Mouse (Mus musculus) T-helper 17 cell (primary cell): Measurements from ENCODE around the gene Hspg2.
"Not testable (repeated sequence)": the region's sequence is repeated elsewhere in the genome, so short reads cannot be mapped to it uniquely, and the experiment has no call there.

Source experiments
- in situ Hi-C, 2 experiments: fragments of 300-600 bp; cut with MboI, MseI; formaldehyde crosslinking; loops; 1 replicate in 1 of 2; 2 replicates in 1 of 2; pipeline ENCODE4 v1.15.1; 2025; ENCODE audit warnings: high pct_unique_total_duplicates in 2 of 2

Hspg2 gene

DNA sequence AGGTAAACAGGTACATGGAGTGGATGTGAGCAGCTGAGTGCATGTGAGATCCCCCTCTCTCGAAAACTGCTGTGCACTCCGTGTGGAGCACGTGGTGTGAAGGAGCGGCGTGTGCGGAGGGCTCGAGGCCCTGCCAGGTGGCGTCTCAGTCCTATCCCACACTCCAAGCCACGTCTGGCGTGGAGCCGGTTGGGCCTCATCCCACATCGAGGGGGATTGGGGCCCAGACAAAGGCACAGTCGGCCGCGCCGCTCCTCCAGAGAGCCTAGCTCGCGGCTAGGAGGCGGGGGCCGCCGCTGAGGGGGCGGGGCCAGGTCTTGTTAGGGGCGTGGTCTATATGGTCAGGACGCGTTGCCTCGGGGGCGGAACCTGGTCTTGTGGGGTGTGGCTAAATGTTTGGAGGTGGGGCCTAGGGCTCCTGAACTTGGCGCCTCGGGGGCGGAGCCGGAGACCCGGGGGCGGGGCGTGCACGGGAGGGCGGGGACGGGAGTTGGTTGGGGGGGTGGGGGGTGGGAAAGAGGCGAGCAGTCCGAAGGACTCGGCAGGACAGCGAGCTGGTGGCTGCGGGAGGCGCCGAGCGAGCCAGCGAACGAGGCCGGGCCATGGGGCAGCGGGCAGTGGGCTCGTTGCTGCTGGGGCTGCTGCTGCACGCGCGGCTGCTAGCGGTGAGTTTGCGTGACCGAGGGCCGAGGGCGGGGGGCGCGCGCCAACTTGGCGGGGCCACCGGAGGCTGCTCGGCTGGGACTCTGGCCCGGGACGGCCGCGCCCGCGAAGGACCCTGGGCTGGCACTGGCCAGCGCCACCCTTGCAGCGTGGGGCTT lies at the start of gene Hspg2:
Hspg2 (plus strand) TSS at position 510 of the 821 bp plus-strand sequence.
- in situ Hi-C loops: no loop called here

DNA sequence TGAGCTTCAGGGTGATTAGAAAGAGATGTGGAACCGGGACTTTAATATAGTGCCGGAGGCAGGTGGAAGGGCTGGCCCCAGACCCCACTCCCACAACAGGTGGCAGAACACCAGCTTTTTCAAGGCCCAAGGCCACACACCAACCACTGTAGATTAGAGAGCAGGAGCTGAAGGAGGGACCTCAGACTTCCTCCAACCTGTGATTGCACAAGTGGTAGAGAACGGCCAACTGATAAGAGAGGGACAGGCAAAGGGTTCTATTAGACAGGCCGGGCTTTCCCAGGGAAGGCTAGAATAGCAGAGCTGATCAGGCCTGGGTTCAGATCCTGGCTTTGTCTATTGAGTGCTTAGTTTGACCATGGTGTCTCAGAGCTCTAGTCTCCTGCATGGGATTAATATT lies 38.1 kb upstream of the Hspg2 start, which contains the start of gene Cela3b:
Cela3b (minus strand) TSS at position 39 of the 400 bp plus-strand sequence.
- in situ Hi-C loops: no loop called here

DNA sequence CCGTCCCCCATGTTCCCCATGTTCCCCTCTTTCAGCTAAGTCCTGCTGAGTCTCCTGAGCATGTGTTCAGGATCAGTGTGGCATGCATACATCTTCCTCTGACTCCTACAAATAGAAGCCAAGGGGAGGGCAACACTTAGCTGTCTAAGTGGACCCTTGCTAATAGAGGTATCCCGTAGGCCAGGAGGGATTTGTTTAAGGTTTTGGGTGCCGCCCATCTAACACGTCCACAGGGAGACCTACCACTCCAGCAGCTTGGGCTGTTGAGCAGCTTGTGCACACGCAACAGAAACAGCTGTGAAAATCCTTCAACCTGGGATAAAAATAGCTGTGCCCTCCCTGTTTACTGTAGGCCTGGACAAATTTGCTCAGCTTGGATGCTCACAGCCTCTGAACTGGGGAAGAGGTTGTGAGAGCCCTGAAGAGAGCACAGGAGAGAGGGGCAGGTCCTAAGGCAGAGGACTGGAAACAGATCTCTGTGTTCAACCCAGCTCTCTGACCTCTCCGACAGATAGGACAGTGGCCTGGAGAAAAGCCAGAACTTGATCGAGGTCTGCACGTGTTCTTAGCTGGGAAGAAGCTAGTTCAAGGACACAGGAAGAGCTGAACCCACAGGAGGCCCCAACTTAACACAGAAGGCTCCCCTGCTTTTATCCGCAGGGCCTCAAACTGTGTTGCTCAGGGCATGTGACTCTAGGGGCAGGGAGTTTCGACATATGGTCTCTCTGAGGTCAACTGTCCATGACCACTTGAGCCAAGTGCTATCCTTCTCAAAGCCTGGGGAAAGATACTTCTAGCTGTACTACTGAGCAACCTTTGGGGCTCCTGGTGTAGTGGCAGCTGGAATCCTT lies 35.6 kb upstream of the Hspg2 start:
- in situ Hi-C loops: not testable (repeated sequence)

DNA sequence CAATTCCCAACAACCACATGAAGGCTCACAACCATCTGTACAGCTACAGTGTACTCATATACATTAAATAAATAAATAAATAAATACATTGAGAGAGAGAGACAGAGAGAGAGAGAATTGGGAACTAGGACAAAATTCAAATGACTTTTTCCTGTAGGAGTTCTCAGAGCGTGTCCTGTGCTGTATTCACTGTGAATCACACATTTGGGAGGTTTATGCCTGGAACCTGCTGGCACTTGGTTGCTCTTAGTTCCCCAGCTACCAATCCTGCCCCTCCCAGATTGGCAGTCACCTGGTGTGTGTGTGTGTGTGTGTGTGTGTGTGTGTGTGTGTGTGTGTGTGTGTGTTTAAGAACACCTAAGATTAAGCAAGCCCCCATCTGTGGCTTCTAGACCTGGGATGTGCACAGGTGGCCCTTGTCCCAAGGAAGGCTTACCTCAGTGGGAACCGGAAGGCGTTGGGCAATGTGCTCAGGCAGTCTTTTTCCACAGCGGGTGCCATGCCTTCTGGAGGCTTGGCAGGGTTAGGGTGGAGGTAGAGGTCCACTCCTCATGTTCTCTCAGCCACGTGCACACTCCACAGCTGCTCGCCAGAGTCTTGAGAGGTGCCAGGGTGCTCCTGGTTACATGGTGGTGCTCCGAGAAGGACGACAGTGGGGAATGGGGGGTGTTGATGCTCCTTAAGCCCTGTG lies 31.4 kb upstream of the Hspg2 start:
- in situ Hi-C loops: loop anchor here in 1 of 2 experiments (5.0 kb wide), 1 partner anchor 110 kb away; no protein-coding TSS in a partner anchor

DNA sequence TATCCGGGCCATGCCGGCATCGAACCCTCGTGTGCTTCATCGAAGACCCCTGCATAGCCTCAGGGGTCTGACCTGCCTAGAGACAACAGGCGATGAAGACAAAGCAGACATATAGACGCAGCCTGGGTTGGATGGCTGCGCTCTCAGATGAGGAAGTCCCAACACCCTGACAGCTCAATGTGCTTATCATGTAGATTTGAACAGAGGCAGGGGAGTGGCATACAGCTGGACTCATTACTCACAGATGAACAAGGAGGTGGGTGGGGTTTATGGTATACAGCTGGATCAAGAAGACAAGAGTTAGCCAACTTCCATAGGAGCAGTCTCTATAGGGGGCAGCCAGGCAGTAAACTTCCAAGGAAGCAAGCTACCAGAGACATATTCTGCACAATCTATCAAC lies 29.7 kb upstream of the Hspg2 start:
- in situ Hi-C loops: loop anchor here in 1 of 2 experiments (5.0 kb wide), 1 partner anchor 108 kb away; no protein-coding TSS in a partner anchor

DNA sequence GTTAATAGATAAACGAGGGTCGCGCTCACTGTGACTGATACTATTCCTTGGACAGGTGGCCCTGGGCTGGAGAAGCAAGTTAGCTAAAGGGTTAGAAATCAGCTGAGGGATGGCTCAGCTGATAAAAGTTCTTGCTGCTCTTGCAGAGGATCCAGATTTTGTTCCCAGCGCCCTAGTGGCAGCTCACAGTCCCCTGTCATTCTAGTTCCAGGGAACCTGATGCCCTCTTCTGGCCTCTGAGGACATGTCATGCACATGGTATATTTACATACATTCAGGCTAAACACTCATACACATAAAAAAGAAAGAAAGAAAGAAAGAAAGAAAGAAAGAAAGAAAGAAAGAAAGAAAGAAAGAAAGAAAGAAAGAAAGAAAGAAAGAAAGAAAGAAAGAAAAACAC lies 27.2 kb upstream of the Hspg2 start:
- in situ Hi-C loops: loop anchor here in 1 of 2 experiments (10.0 kb wide), 1 partner anchor 213 kb away; no protein-coding TSS in a partner anchor

DNA sequence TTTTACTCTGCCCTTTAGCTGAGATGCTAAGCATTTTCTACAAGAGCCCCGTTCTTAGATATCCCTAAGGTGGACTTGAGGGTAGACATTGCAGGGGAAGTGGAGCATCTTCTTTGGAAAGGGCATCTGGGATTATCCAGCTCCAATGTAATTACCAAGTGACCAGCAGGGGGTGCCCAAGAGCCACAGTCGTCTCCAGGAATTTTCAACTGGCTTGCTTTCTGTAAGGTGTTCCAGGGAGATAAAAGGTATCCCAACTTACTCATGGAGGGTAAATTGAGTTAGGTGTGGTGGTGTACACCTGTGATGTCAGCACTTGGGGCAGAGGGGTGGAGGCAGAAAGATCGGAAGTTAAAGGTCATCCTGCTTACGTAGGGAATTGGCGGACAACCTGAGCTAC lies 24.9 kb upstream of the Hspg2 start:
- in situ Hi-C loops: loop anchor here in 1 of 2 experiments (10.0 kb wide), 1 partner anchor 211 kb away; no protein-coding TSS in a partner anchor

DNA sequence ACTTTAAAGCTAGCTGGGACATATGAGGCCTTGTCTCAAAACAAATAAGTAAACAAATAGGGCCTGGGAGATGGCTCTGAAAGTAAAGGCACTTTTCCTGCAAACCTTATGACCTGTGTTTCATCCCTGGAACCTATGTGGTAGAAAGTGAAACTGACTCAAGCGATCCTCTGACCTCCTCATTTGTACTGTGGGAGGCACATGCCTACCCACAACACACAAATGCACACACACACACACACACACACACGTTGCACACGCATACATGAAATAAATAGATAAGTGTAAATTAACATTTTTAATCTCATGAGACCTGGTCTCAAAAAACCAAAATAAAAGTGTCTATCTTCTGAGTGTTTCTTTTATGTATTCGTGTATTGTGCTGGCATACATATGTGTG lies 22.7 kb upstream of the Hspg2 start:
- in situ Hi-C loops: loop anchor here in 1 of 2 experiments (10.0 kb wide), 1 partner anchor 209 kb away; no protein-coding TSS in a partner anchor

DNA sequence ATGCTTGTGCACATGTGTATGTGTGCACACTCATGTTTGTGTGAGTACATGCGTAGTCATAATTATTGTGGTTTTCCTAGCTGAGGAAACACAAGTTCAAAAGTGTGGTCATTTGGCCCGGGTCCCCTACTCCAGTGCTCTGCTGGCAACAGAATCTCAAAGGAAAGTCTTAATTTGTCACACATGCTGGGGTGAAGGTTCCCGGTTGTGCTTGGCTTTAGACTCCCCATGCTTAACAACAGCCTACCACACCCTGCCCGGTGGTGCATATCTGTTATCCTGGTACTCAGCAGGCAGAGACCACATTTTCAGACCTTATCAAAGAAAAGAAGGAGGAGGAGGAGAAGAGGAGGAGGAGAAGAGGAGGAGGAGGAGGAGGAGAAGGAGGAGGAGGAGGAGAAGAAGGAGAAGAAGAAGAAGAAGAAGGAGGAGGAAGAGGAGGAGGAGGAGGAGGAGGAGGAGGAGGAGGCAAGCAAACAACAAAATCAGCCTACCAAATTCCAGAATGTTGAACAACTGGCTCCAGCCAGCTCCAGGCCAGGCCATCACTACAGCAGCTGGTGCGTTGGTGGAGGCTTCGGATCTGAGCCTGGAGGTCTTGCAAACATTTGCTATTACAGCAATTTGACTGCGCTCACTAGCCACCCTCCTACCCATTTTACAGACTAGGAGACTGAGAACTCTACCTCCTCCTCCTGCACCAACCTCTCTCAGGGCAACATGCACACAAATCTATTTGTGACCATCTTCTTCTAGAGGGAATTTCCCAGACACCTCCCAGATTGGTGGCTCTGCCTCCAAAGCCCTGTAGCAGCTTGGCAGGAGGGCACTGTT lies 21.0 kb upstream of the Hspg2 start:
- in situ Hi-C loops: loop anchor here in 1 of 2 experiments (10.0 kb wide), 1 partner anchor 207 kb away; no protein-coding TSS in a partner anchor

DNA sequence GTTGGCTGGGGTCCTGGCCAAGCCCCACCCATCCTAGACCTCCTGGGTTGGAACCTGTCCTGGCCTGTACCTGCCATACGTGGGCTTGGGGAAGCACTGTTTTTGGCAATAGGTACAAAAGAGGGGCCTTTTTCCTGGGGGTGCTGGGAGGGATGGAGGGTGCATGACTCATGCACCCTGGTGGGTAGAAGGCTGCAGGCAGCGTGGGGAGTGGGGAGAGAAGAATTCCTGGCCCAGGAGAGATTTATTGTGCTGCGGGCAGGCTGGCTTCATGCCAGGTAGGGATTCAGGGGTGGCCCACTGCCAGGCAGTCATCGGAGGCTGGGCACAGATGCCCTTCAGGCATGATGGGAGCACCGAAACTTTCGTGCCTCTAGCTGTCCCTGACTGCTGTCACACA lies 20.4 kb upstream of the Hspg2 start:
- in situ Hi-C loops: loop anchor here in 1 of 2 experiments (10.0 kb wide), 1 partner anchor 207 kb away; no protein-coding TSS in a partner anchor

DNA sequence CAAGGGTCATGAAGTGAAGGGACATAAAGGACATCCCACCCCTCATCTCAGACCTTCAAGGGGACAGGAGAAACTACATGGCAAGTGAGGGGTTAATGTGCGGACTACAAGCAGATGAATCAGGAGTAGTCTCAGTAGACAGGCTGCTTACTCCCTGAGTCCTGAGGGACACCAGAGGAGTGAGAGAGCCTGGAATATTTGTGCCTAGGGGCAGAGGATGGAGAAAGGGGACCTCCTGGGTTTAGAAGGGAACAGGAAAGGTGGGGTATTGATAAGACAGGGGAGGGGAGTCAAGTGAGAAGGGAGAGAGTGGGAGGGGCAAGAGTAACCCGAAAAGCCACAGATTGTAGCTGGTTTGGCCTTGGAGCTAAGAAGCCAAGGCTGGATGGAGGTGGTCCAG lies 19.9 kb upstream of the Hspg2 start:
- in situ Hi-C loops: loop anchor here in 1 of 2 experiments (10.0 kb wide), 1 partner anchor 206 kb away; no protein-coding TSS in a partner anchor

DNA sequence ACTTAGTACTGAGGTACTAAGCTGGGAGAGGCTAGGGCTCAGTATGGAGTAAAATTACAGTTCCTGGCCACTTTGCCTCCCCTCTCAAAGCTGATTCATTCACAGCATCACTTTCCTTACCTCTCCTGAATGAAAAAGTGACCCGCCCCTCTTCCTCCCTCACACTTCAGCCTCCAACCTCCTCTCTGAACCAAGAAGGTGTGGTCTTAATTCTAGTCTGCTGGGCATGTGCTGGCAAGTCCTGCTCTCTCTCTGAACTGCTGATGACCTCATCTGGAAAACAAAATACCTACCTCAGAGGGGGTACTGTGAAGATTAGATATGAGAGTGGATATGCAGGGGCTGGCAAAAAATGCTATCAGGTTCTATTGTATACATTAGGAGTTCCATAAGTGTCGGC lies 19.4 kb upstream of the Hspg2 start:
- in situ Hi-C loops: loop anchor here in 1 of 2 experiments (10.0 kb wide), 1 partner anchor 206 kb away; no protein-coding TSS in a partner anchor

DNA sequence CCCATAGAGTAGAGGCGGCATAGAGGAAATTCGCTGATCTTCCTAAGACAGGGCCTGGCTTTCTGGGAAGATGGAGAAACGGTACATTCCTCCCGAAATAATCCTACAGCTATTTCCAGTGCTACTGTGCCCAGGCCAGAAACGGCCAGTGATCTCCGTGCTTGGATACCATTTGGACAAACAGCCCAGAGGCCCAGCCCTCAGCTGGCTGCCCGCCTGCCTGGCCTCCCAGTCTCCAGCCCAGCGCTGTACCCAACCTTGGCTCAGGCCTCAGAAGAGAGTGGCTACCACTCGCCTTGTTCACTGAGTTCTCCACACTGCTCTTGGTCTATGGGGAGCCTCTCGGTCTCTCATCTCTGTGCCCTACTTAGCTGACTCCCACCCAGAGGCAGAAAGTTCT lies 18.9 kb upstream of the Hspg2 start:
- in situ Hi-C loops: loop anchor here in 1 of 2 experiments (10.0 kb wide), 1 partner anchor 205 kb away; no protein-coding TSS in a partner anchor

DNA sequence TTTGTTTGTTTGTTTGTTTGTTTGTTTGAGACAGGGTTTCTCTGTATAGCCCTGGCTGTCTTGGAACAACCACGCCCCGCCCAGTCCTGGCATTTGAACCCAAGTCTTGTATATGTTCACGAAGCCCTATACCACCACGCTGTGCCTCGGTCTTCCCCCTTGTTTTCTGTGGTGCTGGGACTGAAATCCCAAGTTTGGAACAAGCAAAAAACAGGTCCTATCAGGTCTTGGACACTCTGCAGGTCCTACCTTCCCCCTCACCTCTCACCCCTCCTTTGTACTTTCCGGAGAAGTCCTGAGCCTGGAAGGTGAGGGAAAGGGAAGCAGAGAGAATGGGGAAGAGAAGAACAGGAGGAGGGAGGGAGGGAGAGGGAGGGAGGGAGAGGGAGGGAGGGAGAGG lies 16.4 kb upstream of the Hspg2 start:
- in situ Hi-C loops: no loop called here

DNA sequence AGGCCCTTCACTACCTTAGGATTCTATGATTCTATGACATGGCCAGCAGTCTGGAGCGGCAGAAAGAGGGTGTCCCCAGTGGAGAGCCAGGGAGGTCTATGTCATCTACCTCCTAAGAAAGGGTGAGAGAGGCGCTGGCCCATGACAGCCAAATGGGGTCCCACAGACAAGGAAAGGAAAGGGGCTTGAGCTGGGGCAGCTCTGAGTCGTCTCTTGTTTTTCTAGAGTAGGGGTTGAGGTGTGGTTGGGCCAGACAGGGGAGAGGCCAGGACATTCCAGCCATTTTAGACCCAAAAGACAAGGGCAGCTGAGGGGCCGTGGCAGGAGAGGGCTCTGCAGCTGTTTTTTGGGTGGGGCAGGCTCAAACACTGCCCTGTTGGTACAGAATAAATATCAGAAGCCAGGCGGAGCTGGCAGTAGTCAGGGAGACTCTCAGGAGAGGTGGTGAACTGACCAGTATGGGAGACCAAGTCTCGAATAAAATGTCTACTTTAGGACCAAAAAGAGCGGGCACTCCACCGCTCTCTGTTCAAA lies 15.3 kb upstream of the Hspg2 start, which contains the start of gene 1700013G24Rik:
1700013G24Rik (plus strand) TSS at position 51 of the 534 bp plus-strand sequence.
- in situ Hi-C loops: no loop called here

DNA sequence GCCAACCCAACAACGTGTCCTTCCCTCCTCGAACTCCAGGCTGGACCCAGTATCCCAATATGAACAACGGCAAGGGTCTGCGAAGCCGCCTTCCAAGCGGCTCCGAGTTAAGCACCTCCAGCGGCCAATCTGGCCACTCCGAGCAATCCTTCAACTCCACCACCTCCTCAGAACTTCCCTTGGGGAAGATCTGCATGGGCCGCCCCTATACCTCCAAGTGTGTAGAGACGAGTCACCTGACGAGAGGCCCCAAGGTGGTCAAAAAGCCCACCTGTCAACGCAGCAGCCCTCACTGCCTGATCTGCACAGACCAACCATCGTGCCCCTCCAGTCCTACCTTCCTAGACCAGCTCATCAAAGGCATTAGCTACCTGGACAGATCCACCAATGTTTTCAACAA lies 14.0 kb upstream of the Hspg2 start:
- in situ Hi-C loops: no loop called here

DNA sequence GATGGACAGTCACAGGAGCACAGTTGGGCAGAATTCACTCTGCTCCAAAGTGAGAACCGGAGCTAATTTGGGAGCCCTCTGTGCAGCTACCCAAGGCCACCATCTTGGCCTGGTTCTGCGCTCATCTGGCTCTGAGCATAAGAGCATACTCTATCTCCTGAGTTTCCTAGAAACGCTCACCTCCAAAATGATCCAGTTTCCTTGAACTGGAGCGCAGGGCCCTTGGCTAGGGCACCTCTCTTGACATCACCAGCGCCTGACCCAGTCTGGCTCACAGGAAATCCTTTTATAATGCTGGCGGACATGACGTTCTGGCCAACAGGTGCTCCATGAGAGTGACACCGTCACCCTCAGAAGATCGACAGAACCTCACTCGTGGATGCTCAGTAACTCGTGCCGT lies 12.0 kb upstream of the Hspg2 start:
- in situ Hi-C loops: loop anchor here (5.0 kb wide), 2 partner anchors 81 to 86 kb away; no protein-coding TSS in a partner anchor

DNA sequence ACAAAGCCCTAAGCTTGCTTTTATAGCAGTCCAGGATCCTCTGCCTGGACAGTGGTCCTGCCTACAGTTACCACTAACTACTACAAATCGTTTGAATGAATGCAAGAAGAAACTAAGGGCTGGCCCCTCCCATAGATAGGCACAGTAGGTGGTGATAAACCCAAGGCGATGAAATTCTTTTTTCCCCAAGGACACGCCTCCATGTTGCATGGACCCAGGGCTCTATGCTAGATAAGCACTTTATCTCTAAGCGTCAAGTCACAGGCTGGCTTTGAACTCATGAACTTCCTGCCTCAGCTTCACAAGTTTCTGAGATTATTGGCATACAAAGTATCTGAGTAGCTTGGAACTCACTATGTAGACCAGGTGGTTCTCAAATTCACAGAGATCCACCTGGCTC lies 11.3 kb upstream of the Hspg2 start:
- in situ Hi-C loops: loop anchor here (5.0 kb wide), 2 partner anchors 80 to 85 kb away; no protein-coding TSS in a partner anchor

DNA sequence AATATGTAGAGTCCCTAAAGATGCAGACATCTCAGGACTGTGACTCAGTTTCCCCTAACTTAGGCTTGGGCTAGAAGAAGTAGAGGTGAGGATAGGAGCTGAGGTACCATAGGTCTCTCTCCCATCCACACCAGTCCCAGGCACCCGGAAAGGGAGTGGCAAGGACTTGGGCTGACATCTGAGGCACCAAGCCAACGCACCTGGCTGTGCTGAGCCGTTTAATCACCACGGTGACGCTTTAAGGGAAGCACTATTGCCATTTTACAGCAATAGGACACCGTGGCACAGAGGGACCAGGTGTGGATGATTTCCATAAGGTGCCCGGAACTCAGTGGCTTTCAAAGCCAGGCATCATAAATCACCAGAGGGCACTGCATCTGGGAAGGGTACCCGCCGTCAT lies 10.3 kb upstream of the Hspg2 start:
- in situ Hi-C loops: loop anchor here (5.0 kb wide), 2 partner anchors 79 to 84 kb away; no protein-coding TSS in a partner anchor
